Mouse (Mus musculus) forebrain, embryonic 11.5 days (tissue): ENCODE data around the gene Ap3s2. TPM values are rescaled to one million over a fixed set of nuclear protein-coding genes. Genes with fewer than 3 reads are reported as not detected.
A peak's percentile ranks its signal among the peaks of the same experiment; 100 is the strongest.

Source experiments
- ATAC-seq: fragments of 200-750 bp; cut with Nextera tagmentation; replicated peaks from 2 replicates; pipeline ENCODE4 v1.8.0; 2017; ENCODE audit warnings: moderate TSS enrichment; ENCODE audit not compliant: low FRiP score
- DNase-seq: peaks from one replicate; pipeline ENCODE4 v3.0.0-alpha.2; 2017; ENCODE audit warnings: low spot score
- H3K27ac ChIP-seq: fragments of 300-500 bp; sonication (generic); 2 replicates; pipeline ENCODE4 v1.5.1; 2014; ENCODE audit warnings: low read depth, low read length
- H3K27me3 ChIP-seq: fragments of 300-500 bp; sonication (generic); 2 replicates; pipeline ENCODE4 v1.6.1; 2014; ENCODE audit warnings: mild to moderate bottlenecking, low read length, mixed read lengths; ENCODE audit not compliant: control insufficient read depth, insufficient read depth
- H3K36me3 ChIP-seq: fragments of 300-500 bp; sonication (generic); 2 replicates; pipeline ENCODE4 v1.6.1; 2014; ENCODE audit warnings: mild to moderate bottlenecking, low read length, moderate library complexity, mixed read lengths; ENCODE audit not compliant: control insufficient read depth, insufficient read depth
- H3K4me1 ChIP-seq: fragments of 300-500 bp; sonication (generic); replicated peaks from 2 replicates; pipeline ENCODE4 v1.6.1; 2014; ENCODE audit warnings: low read length, mixed read lengths; ENCODE audit not compliant: control insufficient read depth, insufficient read depth
- H3K4me2 ChIP-seq: fragments of 300-500 bp; sonication (generic); 2 replicates; pipeline ENCODE4 v1.6.1; 2014; ENCODE audit warnings: low read depth, mild to moderate bottlenecking, low read length, moderate library complexity, mixed read lengths; ENCODE audit not compliant: severe bottlenecking
- H3K4me3 ChIP-seq: fragments of 300-500 bp; sonication (generic); 2 replicates; pipeline ENCODE4 v1.5.1; 2014; ENCODE audit warnings: low read depth, low read length
- H3K9ac ChIP-seq: fragments of 300-500 bp; sonication (generic); 2 replicates; pipeline ENCODE4 v1.6.1; 2014; ENCODE audit warnings: low read length
- H3K9me3 ChIP-seq: fragments of 300-500 bp; sonication (generic); 2 replicates; pipeline ENCODE4 v1.6.1; 2016; ENCODE audit warnings: low read length, mixed read lengths; ENCODE audit not compliant: control insufficient read depth
- WGBS: fragments of 180-500 bp; shearing (Covaris S2); extraction: QIAGEN DNeasy Blood & Tissue Kit; methylation state at CpG from one replicate; pipeline ENCODE4 v1.1.7; 2014; 5-methylcytosine and 5-hydroxymethylcytosine counted together
- polyA plus RNA-seq: library from polyadenylated mRNA; unstranded; fragments of >200 nt; fragmentation: Nextera tagmentation; extraction: Ambion mirVana; gene quantifications from 2 replicates; pipeline ENCODE4 v1.2.1, GENCODE M21; 2014

Ap3s2 gene
- polyA plus RNA-seq, 1 experiment from 2014 or later = 53.1 TPM

GRCm38 (mm10) chr7:79880998-79881397 is 39.5 kb downstream of the Ap3s2 start:
- WGBS = 62% methylated on average over 3 of the region's 3 CpGs
- H3K4me3 ChIP-seq = no peak overlapping the region
- H3K4me2 ChIP-seq = no peak overlapping the region
- no peaks in the 10 kb centered on the region; the same call in 1 of the 2 replicates for H3K36me3 ChIP-seq
- no peak overlapping the region for H3K27ac ChIP-seq
- no peaks in the 10 kb centered on the region for H3K4me1 ChIP-seq
- H3K9ac ChIP-seq = no peak overlapping the region
- ATAC-seq (no peak), DNase-seq (no peak)
- H3K27me3 ChIP-seq = no peaks in the 10 kb centered on the region
- no peaks in the 10 kb centered on the region for H3K9me3 ChIP-seq

- ATAC-seq (no peak), DNase-seq (no peak)
- no peaks in the 10 kb centered on the region; the same call in 1 of the 2 replicates for H3K36me3 ChIP-seq
- H3K4me1 ChIP-seq = no peaks in the 10 kb centered on the region
- no peak overlapping the region for H3K4me2 ChIP-seq
- no peaks in the 10 kb centered on the region for H3K9me3 ChIP-seq
- no peaks in the 10 kb centered on the region for H3K27me3 ChIP-seq
- H3K9ac ChIP-seq = no peak overlapping the region
- no peak overlapping the region for H3K4me3 ChIP-seq
- no peak overlapping the region for H3K27ac ChIP-seq
- 89% methylated on average over 6 of the region's 6 CpGs for WGBS
These were observed 40.4 kb downstream of the Ap3s2 start for GRCm38 (mm10) chr7:79880033-79880432.

GRCm38 (mm10) chr7:79878455-79879025 is 41.9 kb downstream of the Ap3s2 start:
- no peak overlapping the region for H3K4me3 ChIP-seq
- H3K36me3 ChIP-seq = no peaks in the 10 kb centered on the region; the same call in 1 of the 2 replicates
- no peak overlapping the region for H3K27ac ChIP-seq
- ATAC-seq = no peak
- no peak overlapping the region for H3K9ac ChIP-seq
- H3K27me3 ChIP-seq = no peaks in the 10 kb centered on the region
- no peaks in the 10 kb centered on the region for H3K4me1 ChIP-seq
- H3K9me3 ChIP-seq = no peaks in the 10 kb centered on the region
- DNase-seq = no peak
- WGBS = 84% methylated on average over 2 of the region's 2 CpGs
- no peak overlapping the region for H3K4me2 ChIP-seq

GRCm38 (mm10) chr7:79873407-79873806 is 47.0 kb downstream of the Ap3s2 start:
- no peak overlapping the region for H3K4me3 ChIP-seq
- 85% methylated on average over 6 of the region's 6 CpGs for WGBS
- peak; percentile 43 for DNase-seq
- H3K27ac ChIP-seq = no peak overlapping the region
- no peaks in the 10 kb centered on the region; the same call in 1 of the 2 replicates for H3K36me3 ChIP-seq
- no peak for ATAC-seq
- no peaks in the 10 kb centered on the region for H3K27me3 ChIP-seq
- no peak overlapping the region for H3K4me2 ChIP-seq
- no peak overlapping the region for H3K9ac ChIP-seq
- no peaks in the 10 kb centered on the region for H3K4me1 ChIP-seq
- no peaks in the 10 kb centered on the region for H3K9me3 ChIP-seq

GRCm38 (mm10) chr7:79871797-79872345 is 48.6 kb downstream of the Ap3s2 start:
- H3K4me2 ChIP-seq = no peak overlapping the region
- 92% methylated on average over 6 of the region's 6 CpGs for WGBS
- ATAC-seq = no peak
- no peaks in the 10 kb centered on the region for H3K27me3 ChIP-seq
- no peak overlapping the region for H3K4me3 ChIP-seq
- no peaks in the 10 kb centered on the region for H3K4me1 ChIP-seq
- H3K27ac ChIP-seq = no peak overlapping the region
- H3K9me3 ChIP-seq = no peaks in the 10 kb centered on the region
- no peak for DNase-seq
- no peak overlapping the region for H3K9ac ChIP-seq
- H3K36me3 ChIP-seq = no peaks in the 10 kb centered on the region; the same call in 1 of the 2 replicates

GRCm38 (mm10) chr7:79869072-79869719 is 51.3 kb downstream of the Ap3s2 start:
- no peak overlapping the region for H3K9ac ChIP-seq
- no peak overlapping the region for H3K4me2 ChIP-seq
- no peak overlapping the region for H3K27ac ChIP-seq
- H3K36me3 ChIP-seq = no peaks in the 10 kb centered on the region
- no peaks in the 10 kb centered on the region for H3K4me1 ChIP-seq
- no peak overlapping the region for H3K4me3 ChIP-seq
- H3K9me3 ChIP-seq = no peaks in the 10 kb centered on the region
- 49% methylated on average over 6 of the region's 6 CpGs for WGBS
- DNase-seq (peak; percentile 31), ATAC-seq (no peak)
- no peaks in the 10 kb centered on the region for H3K27me3 ChIP-seq

- ATAC-seq (no peak), DNase-seq (no peak)
- Histone ChIP-seq H3K4me3 (no peak overlapping the region), H3K9me3 (no peaks in the 10 kb centered on the region), H3K27me3 (no peaks in the 10 kb centered on the region), H3K36me3 (no peaks in the 10 kb centered on the region), H3K4me1 (no peaks in the 10 kb centered on the region), H3K4me2 (no peak overlapping the region), H3K27ac (no peak overlapping the region), H3K9ac (no peak overlapping the region)
- WGBS = 88% methylated on average over 7 of the region's 7 CpGs
These were observed 52.0 kb downstream of the Ap3s2 start for GRCm38 (mm10) chr7:79868475-79868874.

- Histone ChIP-seq H3K27me3 (no peaks in the 10 kb centered on the region), H3K4me3 (no peak overlapping the region), H3K4me1 (no peaks in the 10 kb centered on the region), H3K9ac (no peak overlapping the region), H3K9me3 (no peaks in the 10 kb centered on the region), H3K36me3 (no peaks in the 10 kb centered on the region), H3K4me2 (no peak overlapping the region), H3K27ac (no peak overlapping the region)
- no peak for ATAC-seq
- WGBS = 83% methylated on average over 13 of the region's 13 CpGs
- peak; percentile 41 for DNase-seq
These were observed 52.6 kb downstream of the Ap3s2 start for GRCm38 (mm10) chr7:79867861-79868260.
